Mouse (Mus musculus): ENCODE data around the gene Pfn1.
A peak's percentile ranks its signal among the peaks of the same experiment; 100 is the strongest.

Pfn1 gene

GRCm38 (mm10) chr11:70656456-70656927, 2.0 kb upstream of the Pfn1 start:
- no peak for ATAC-seq (ENCODE audit: insufficient number of reproducible peaks, low FRiP score, low TSS enrichment)

- no peak for ATAC-seq (ENCODE audit: insufficient number of reproducible peaks, low FRiP score, low TSS enrichment)
Measured at GRCm38 (mm10) chr11:70655571-70656455, 1.4 kb upstream of the Pfn1 start.

GRCm38 (mm10) chr11:70654923-70655570, 603 bp upstream of the Pfn1 start:
- ATAC-seq (ENCODE audit: insufficient number of reproducible peaks, low FRiP score, low TSS enrichment) = peak; percentile 50; the same call in 1 of the 2 replicates

- peak; percentile 16; the same call in 1 of the 2 replicates for ATAC-seq (ENCODE audit: insufficient number of reproducible peaks, low FRiP score, low TSS enrichment)
Measured at GRCm38 (mm10) chr11:70653345-70654197, 873 bp downstream of the Pfn1 start.

- no peak for ATAC-seq (ENCODE audit: insufficient number of reproducible peaks, low FRiP score, low TSS enrichment)
Measured at GRCm38 (mm10) chr11:70652884-70653344, 1.5 kb downstream of the Pfn1 start.

GRCm38 (mm10) chr11:70652029-70652883, 2.2 kb downstream of the Pfn1 start:
- ATAC-seq (ENCODE audit: insufficient number of reproducible peaks, low FRiP score, low TSS enrichment) = no peak

GRCm38 (mm10) chr11:70651391-70651790, 3.1 kb downstream of the Pfn1 start:
- no peak for ATAC-seq (ENCODE audit: insufficient number of reproducible peaks, low FRiP score, low TSS enrichment)

- ATAC-seq (ENCODE audit: insufficient number of reproducible peaks, low FRiP score, low TSS enrichment) = no peak
Measured at GRCm38 (mm10) chr11:70650322-70651175, 3.9 kb downstream of the Pfn1 start.

GRCm38 (mm10) chr11:70649185-70649734, 5.2 kb downstream of the Pfn1 start:
- ATAC-seq (ENCODE audit: insufficient number of reproducible peaks, low FRiP score, low TSS enrichment) = no peak

- no peak for ATAC-seq (ENCODE audit: insufficient number of reproducible peaks, low FRiP score, low TSS enrichment)
Measured at GRCm38 (mm10) chr11:70648512-70648911, 5.9 kb downstream of the Pfn1 start.

GRCm38 (mm10) chr11:70647716-70648420, 6.6 kb downstream of the Pfn1 start:
- no peak for ATAC-seq (ENCODE audit: insufficient number of reproducible peaks, low FRiP score, low TSS enrichment)

GRCm38 (mm10) chr11:70646691-70647650, 7.5 kb downstream of the Pfn1 start, which contains the start of the genes Rnf167 and Slc25a11:
Rnf167 (plus strand) TSS chr11:70647235.
Slc25a11 (minus strand) TSS chr11:70647479.
- ATAC-seq (ENCODE audit: insufficient number of reproducible peaks, low FRiP score, low TSS enrichment) = peak; percentile 66; the same call in 1 of the 2 replicates

- 0 out of 2 replicates have a peak, but pooled peaks have one; percentile 26 for ATAC-seq (ENCODE audit: insufficient number of reproducible peaks, low FRiP score, low TSS enrichment)
Measured at GRCm38 (mm10) chr11:70646259-70646555, 8.2 kb downstream of the Pfn1 start.

GRCm38 (mm10) chr11:70645461-70646258, 8.8 kb downstream of the Pfn1 start:
- ATAC-seq (ENCODE audit: insufficient number of reproducible peaks, low FRiP score, low TSS enrichment) = no peak

GRCm38 (mm10) chr11:70644564-70645103, 9.8 kb downstream of the Pfn1 start:
- no peak for ATAC-seq (ENCODE audit: insufficient number of reproducible peaks, low FRiP score, low TSS enrichment)

Measured in cerebellum, adult (tissue).